In genomic region chr4:132944776-132945175, GRCm38 (mm10) we compare ENCODE assay signal across 9 mouse cellular contexts. TPM values are rescaled to one million over a fixed set of nuclear protein-coding genes. Genes with fewer than 3 reads are reported as not detected.
DNase-seq lines count a peak whose midpoint lies in the region; ATAC-seq and TF ChIP-seq lines count a peak whose summit lies in the region.
"Had no signal": no experiment of that assay in that cellular context is flagged by ENCODE, and none has a peak within 500 bp of the region (broad histone marks: within the 10 kb centered on the region; RNA-seq: fewer than 3 reads in every experiment).

No protein-coding gene starts in this region.

- no peak overlapping the region for H3K4me3 ChIP-seq in gastrocnemius, adult 2 months
- no peak overlapping the region for H3K4me3 ChIP-seq in liver, adult 2 months (ENCODE audit: insufficient read depth, low read depth, low read length)
- H3K4me3 ChIP-seq in liver, embryonic 11.5 days (ENCODE audit: low read depth, low read length), result no peak overlapping the region
- H3K4me3 ChIP-seq in E14TG2a.4 (replicated peaks; ENCODE audit: low read length), result 0 out of 2 replicates have a peak overlapping the region, but pooled peaks have one; percentile 60
- no peak overlapping the region for H3K4me3 ChIP-seq in heart, postnatal 0 days (ENCODE audit: low read depth, low read length)
- H3K4me3 ChIP-seq: hindbrain, embryonic 15.5 days had no signal

- H3K79me2 ChIP-seq in liver, adult 2 months (ENCODE audit: control insufficient read depth, insufficient read depth, low read length), result no peaks in the 10 kb centered on the region

- no peak for ATAC-seq in liver, embryonic 11.5 days (replicated peaks; ENCODE audit: low FRiP score)
- ATAC-seq in heart, postnatal 0 days (ENCODE audit: insufficient read depth, low read depth), result no peak

- H3K9me3 ChIP-seq in liver, embryonic 11.5 days (ENCODE audit: control insufficient read depth, low read length), result no peaks in the 10 kb centered on the region
- H3K9me3 ChIP-seq in E14TG2a.4 (ENCODE audit: low read length), result no peaks in the 10 kb centered on the region
- H3K9me3 ChIP-seq in heart, postnatal 0 days (replicated peaks; ENCODE audit: control insufficient read depth, low read length), result no peaks in the 10 kb centered on the region
- H3K9me3 ChIP-seq: hindbrain, embryonic 15.5 days had no signal

- no peak overlapping the region for H3K9ac ChIP-seq in liver, adult 2 months (ENCODE audit: low read depth, low read length)
- H3K9ac ChIP-seq in liver, embryonic 11.5 days (ENCODE audit: low read depth, low read length), result no peak overlapping the region
- H3K9ac ChIP-seq in heart, postnatal 0 days (replicated peaks; ENCODE audit: low read depth, low read length), result no peak overlapping the region
- H3K9ac ChIP-seq: hindbrain, embryonic 15.5 days had no signal

- H3K27ac ChIP-seq in gastrocnemius, adult 2 months, result peak overlapping the region; percentile 79
- H3K27ac ChIP-seq in liver, adult 2 months (replicated peaks; ENCODE audit: insufficient read depth, low read depth, low read length), result peak overlapping the region; percentile 79
- no peak overlapping the region for H3K27ac ChIP-seq in liver, embryonic 11.5 days (ENCODE audit: low read depth, low read length)
- H3K27ac ChIP-seq in heart, postnatal 0 days (ENCODE audit: low read depth), result peak overlapping the region; percentile 79
- H3K27ac ChIP-seq: hindbrain, embryonic 15.5 days had no signal

- TF ChIP-seq POLR2A in liver, adult 2 months (IDR thresholded peaks at IDR 0.05; ENCODE audit: extremely low read depth, insufficient read depth, low read length), result no peak

- no peaks in the 10 kb centered on the region for H3K36me3 ChIP-seq in liver, adult 2 months (ENCODE audit: control insufficient read depth, insufficient read depth, low read length)
- H3K36me3 ChIP-seq in liver, embryonic 11.5 days (ENCODE audit: control insufficient read depth, insufficient read depth, low read length), result no peaks in the 10 kb centered on the region
- H3K36me3 ChIP-seq in E14TG2a.4 (ENCODE audit: insufficient read depth, low read length), result no peaks in the 10 kb centered on the region
- no peaks in the 10 kb centered on the region for H3K36me3 ChIP-seq in heart, postnatal 0 days (replicated peaks; ENCODE audit: control insufficient read depth, insufficient read depth, low read length)
- H3K36me3 ChIP-seq: hindbrain, embryonic 15.5 days had no signal

- no peaks in the 10 kb centered on the region for H3K27me3 ChIP-seq in liver, adult 2 months (ENCODE audit: control insufficient read depth, insufficient read depth, low read length)
- no peaks in the 10 kb centered on the region; the same call in 1 of the 2 replicates for H3K27me3 ChIP-seq in liver, embryonic 11.5 days (replicated peaks; ENCODE audit: control insufficient read depth, insufficient read depth, low read length)
- H3K27me3 ChIP-seq in E14TG2a.4 (ENCODE audit: insufficient read depth, low read length), result peaks cover 16% of the 10 kb centered on the region
- no peaks in the 10 kb centered on the region for H3K27me3 ChIP-seq in heart, postnatal 0 days (ENCODE audit: control insufficient read depth, insufficient read depth, low read length)

- intact Hi-C loops in gastrocnemius, adult 2 months (cut with DNase I), result loop anchor here (1.0 to 5.0 kb wide), 2 partner anchors 61 to 263 kb away; no protein-coding TSS in a partner anchor

- TF ChIP-seq CTCF in gastrocnemius, adult 2 months (IDR thresholded peaks at IDR 0.05), result no peak
- no peak for TF ChIP-seq CTCF in liver, adult 2 months (IDR thresholded peaks at IDR 0.05; ENCODE audit: low read depth, low read length)
- no peak for TF ChIP-seq CTCF in E14TG2a.4 (conservative IDR thresholded peaks at IDR 0.05; ENCODE audit: low read length)
- TF ChIP-seq CTCF in heart, postnatal 0 days (IDR thresholded peaks at IDR 0.05; ENCODE audit: low read depth), result no peak

- no peak for DNase-seq in gastrocnemius, adult 2 months
- DNase-seq in gastrocnemius, postnatal 4 days (ENCODE audit: low spot score in 2 of 2), result no peak
- peak; percentile 94 for DNase-seq in liver, adult 2 months (ENCODE audit: extremely low read depth, low read depth, low spot score)
- DNase-seq in liver, embryonic 11.5 days (ENCODE audit: low spot score), result no peak
- no peak for DNase-seq in heart, postnatal 0 days (ENCODE audit: low spot score)
- no peak for DNase-seq in left cerebral cortex, adult 18-20 months (ENCODE audit: low spot score in 2 of 2)
- DNase-seq in testis, postnatal 10 days (ENCODE audit: low spot score), result no peak

- TF ChIP-seq EP300 in heart, postnatal 0 days (IDR thresholded peaks at IDR 0.05; ENCODE audit: low read depth), result no peak

- 24% methylated on average over 4 of the region's 4 CpGs for WGBS in liver, adult 2 months
- 69% methylated on average over 4 of the region's 4 CpGs for WGBS in liver, embryonic 11.5 days
- WGBS in heart, postnatal 0 days, result 68% methylated on average over 4 of the region's 4 CpGs

- H3K4me1 ChIP-seq in liver, adult 2 months (ENCODE audit: control insufficient read depth, insufficient read depth, low read length), result peaks cover 15% of the 10 kb centered on the region
- H3K4me1 ChIP-seq in liver, embryonic 11.5 days (replicated peaks; ENCODE audit: control insufficient read depth, insufficient read depth, low read length), result peaks cover 24% of the 10 kb centered on the region
- peaks cover 60% of the 10 kb centered on the region for H3K4me1 ChIP-seq in E14TG2a.4 (replicated peaks; ENCODE audit: low read depth, low read length)
- H3K4me1 ChIP-seq in heart, postnatal 0 days (ENCODE audit: control insufficient read depth, insufficient read depth), result peaks cover 15% of the 10 kb centered on the region

- no peak overlapping the region for H3K4me2 ChIP-seq in liver, embryonic 11.5 days
- H3K4me2 ChIP-seq in heart, postnatal 0 days (ENCODE audit: low read depth, low read length), result no peak overlapping the region
- H3K4me2 ChIP-seq: hindbrain, embryonic 15.5 days had no signal

RNA-seq across cellular contexts. Expression of gene Fam76a, which starts 22.4 kb away (rescaled TPM):
- 10 to 100 TPM; 23.5 to 29.9 TPM for total RNA-seq in gastrocnemius, adult 2 months (2021)
- total RNA-seq in gastrocnemius, postnatal 4 days (2021), result 10 to 100 TPM; 31.5 to 38.4 TPM
- 11.3 and 11.6 TPM in 2 replicates for total RNA-seq in liver, adult 2 months (2014; rRNA removed)
- polyA plus RNA-seq in liver, adult 2 months (2012; rRNA removed), result 4.9 and 5.8 TPM in 2 replicates
- polyA plus RNA-seq in liver, embryonic 11.5 days (2014; fragmentation: Nextera tagmentation; extraction: Ambion mirVana), result 27.8 and 32.2 TPM in 2 replicates
- 19.7 and 20.7 TPM in 2 replicates for total RNA-seq in heart, postnatal 0 days (2014; rRNA removed; ENCODE audit: low replicate concordance)
- polyA plus RNA-seq in heart, postnatal 0 days (2015; fragmentation: Nextera tagmentation; extraction: Ambion mirVana), result 39.6 and 44.4 TPM in 2 replicates
- 10 to 100 TPM; 53.2 to 58.1 TPM for total RNA-seq in left cerebral cortex, adult 18-20 months (2021)

RNA-seq across cellular contexts. Expression of gene Fgr, which starts 29.1 kb away (rescaled TPM):
- total RNA-seq in gastrocnemius, adult 2 months (2021), result under 1 TPM in 1 of 2 experiments, not detected in 1; 0.06 TPM
- under 1 TPM; 0.47 to 0.78 TPM for total RNA-seq in gastrocnemius, postnatal 4 days (2021)
- total RNA-seq in liver, adult 2 months (2014; rRNA removed), result 1.2 and 1.3 TPM in 2 replicates
- 0.86 and 1.6 TPM in 2 replicates for polyA plus RNA-seq in liver, adult 2 months (2012; rRNA removed)
- polyA plus RNA-seq in liver, embryonic 11.5 days (2014; fragmentation: Nextera tagmentation; extraction: Ambion mirVana), result 0.23 and 0.73 TPM in 2 replicates
- total RNA-seq in heart, postnatal 0 days (2014; rRNA removed; ENCODE audit: low replicate concordance), result 0.04 and 0.19 TPM in 2 replicates
- 0.31 and 0.37 TPM in 2 replicates for polyA plus RNA-seq in heart, postnatal 0 days (2015; fragmentation: Nextera tagmentation; extraction: Ambion mirVana)
- total RNA-seq in left cerebral cortex, adult 18-20 months (2021), result under 1 TPM; 0.26 to 0.59 TPM
